Mouse (Mus musculus) embryo, embryonic 10 days (tissue): ENCODE measurements around the gene Vsig10.
A peak's percentile ranks its signal among the peaks of the same experiment; 100 is the strongest.

Experiments used
- DNase-seq: peaks from one replicate; pipeline ENCODE4 v3.0.0-alpha.2; 2015; ENCODE audit warnings: low spot score

Gene Vsig10

DNA sequence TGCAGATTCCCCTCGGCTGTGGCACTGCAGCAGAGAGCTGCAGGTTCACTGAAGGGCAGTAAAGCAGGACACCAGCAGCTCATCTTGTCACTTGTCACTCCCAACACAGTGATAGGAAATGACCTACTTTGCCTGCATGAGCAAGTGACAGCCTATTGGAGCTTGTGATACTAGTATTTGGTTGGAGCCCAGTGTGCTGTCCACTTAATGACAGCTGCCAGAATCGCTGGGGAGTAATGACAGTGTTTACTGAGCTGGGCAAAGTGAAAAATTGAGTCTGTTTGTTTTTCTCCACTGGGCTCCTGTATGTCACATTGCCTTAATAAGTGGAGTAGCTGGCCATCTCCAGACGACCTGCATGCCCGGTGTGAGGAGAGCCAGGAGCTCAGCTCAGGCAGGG, 61.3 kb downstream of the Vsig10 start:
- no peak for DNase-seq

DNA sequence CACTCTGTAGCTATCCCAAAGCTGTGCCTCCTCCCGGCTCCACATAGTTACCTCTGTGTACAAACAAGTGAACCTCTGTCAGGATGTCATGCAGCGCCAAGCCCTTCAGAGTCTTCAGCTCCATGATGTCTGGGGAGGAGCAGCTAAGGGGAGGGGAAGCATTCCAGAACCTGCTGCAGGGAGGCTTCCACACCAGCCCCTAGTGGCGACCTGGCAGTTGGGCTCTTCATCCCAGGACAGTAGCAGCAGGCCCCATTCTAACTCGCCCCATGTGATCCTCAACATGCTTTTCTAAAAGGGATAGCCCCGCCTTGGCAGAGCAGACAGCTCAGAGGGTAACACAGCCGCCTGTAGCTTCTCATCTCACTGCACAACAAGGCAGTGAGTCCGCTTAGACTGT, 62.9 kb downstream of the Vsig10 start:
- no peak for DNase-seq

DNA sequence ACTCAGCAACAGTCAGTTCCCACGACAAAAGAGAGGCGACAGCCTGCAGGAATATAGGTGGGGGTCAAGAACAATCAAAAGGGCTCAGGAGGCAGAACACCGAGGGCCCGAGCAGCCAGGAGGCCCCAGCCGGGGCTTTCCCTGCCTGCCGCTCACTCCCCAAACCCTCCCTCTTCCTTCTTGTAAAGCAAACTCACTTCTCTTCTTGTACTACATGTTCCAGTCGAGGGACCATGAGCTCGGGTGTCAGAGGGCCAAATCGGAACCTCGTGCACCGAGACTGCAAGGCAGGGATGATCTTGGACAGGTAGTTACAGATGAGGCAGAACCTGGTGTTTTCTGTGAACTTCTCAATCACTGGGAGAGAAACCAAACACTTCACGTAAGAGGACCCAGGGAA, 64.3 kb downstream of the Vsig10 start:
- DNase-seq, result no peak

GRCm38 (mm10) chr5:117388296-117388751, 69.4 kb downstream of the Vsig10 start:
- DNase-seq, result peak; percentile 80

DNA sequence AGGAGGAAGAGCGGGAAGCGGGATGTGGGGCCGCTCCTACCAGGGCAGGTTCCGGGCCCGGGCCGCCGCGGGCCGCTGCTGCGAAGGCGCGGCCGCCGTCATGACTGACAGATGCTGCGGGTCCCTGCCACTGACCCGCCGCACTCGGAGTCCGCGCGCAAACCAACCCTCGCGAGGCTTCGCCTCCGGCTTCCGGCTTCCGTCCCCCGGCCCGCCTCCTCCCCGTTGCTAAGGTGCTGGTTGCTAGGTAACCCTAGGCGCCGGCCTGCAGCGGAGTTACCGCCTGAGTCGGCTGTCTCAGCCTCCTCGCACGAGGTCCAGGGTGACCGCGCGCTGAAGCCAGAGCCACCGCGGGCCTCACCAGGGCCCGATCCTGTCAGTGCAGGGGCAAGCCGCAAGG, 70.0 kb downstream of the Vsig10 start, which contains the start of gene Rfc5:
Rfc5 (minus strand) TSS at position 171 of the 400 bp plus-strand sequence.
- peak; percentile 97 for DNase-seq

DNA sequence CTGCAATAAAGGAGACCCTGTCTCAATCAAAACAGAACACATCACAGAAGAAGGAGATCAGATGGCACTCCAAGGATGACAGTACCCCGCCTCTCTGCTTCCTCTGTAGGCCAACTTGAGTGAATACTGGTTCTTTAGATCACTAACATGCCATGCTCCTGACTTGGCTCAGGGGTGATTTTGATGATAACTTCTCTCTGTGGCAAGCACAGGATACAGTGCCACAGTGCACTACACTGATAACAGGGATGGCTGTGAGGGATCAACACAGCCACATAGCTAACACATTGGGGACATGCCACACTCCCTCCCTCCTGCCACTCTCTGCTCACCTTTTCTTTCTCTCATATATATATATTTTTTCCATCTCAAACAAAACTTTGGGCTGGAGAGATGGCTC, 72.0 kb downstream of the Vsig10 start:
- no peak for DNase-seq

- DNase-seq, result no peak
Measured at GRCm38 (mm10) chr5:117395834-117396233, 77.0 kb downstream of the Vsig10 start.

DNA sequence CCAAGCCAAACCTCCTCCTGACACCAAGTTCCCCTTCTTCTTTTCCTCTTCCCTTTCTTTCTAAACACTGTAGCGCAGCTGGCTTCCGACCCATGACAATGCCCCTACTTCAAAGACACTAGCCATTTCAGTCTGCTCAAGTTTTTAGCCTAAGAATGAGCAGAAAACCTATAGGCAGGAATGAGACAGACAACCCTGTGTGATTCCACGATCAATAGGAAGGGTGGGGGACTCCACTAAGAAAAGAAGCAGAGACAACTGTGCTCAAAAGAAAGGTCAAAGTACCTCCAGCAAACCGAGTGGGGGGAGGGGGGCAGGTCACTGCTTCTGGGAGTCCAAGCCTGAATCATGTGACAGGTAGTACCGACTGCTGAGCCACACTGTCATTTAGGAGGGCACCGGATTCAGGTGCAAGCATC, 77.7 kb downstream of the Vsig10 start:
- no peak for DNase-seq

GRCm38 (mm10) chr5:117397371-117397770, 78.5 kb downstream of the Vsig10 start:
- DNase-seq, result no peak

DNA sequence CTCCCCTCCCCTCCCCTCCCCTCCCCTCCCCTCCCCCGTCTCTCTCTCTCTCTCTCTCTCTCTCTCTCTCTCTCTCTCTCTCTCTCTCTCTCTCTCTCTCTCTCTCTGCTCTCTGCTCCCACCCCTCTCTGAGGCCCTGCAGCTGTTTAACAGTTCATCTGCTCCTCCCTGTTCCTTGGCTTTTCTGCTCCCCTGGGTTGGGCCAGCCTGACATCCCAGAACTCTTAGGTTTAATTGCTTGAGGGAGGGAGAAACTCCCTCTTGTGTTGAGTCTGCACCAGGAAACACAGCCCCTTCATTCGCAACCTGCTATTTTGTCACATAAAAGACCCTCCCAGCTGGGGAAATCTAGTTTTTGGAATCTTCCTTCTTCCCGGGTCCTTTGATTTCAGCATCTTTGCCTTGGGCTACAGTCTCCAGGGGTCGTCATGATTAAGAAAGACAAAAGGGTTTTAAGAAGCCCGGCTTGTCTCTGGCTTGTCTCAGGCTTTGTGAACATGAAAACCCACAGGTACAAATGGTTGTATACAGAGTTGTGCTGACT, 79.2 kb downstream of the Vsig10 start:
- DNase-seq, result no peak

DNA sequence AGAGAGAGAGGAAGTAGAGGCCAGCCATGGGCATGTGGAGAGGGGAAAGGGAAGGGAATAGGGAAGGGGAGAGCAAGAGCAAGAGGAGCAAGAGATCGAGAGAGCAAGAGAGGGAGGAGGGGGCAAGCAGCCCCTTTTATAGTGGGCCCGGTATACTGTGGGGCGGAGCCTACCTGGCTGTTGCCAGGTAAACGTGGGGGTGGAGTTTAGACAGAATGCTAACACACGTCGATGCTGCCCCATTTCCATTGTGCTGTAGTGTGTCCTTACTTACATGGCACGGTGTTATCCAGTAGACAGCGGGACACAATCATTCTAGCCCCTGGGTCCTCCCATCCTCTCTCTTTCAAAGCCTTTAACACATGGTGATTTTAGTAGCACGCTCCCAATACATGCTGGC, 80.4 kb downstream of the Vsig10 start:
- DNase-seq, result no peak

DNA sequence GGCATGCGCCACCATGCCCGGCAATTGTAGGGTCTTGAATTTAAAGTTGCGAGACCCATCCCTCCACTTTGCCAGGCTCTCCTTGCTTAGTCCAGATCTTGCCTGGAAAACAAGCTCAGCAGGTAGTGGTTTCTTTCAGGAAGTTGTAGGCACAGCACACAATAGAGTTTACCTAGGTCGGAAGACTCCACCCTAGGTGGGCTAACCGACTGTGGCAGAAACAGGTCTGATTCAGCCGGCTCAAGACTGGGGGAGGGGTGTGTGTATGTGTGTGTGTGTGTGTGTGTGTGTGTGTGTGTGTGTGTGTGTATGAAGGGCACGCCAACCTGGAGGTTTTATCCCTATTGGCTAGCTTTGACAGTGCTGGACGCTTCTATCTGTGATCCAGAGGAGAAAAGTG, 84.7 kb downstream of the Vsig10 start:
- no peak for DNase-seq
